Mouse (Mus musculus): ENCODE data around the gene Kitl. TPM values are rescaled to one million over a fixed set of nuclear protein-coding genes. Genes with fewer than 3 reads are reported as not detected.

The Kitl gene
- polyA plus RNA-seq, 1 experiment from 2014 or later: 14.4 TPM

GRCm38 (mm10) chr10:100055082-100055481 is 39.7 kb downstream of the Kitl start:
- no peak for ATAC-seq (ENCODE audit: insufficient number of reproducible peaks, insufficient read depth, low FRiP score, low TSS enrichment, low read depth)
- peaks cover 13% of the 10 kb centered on the region for H3K4me1 ChIP-seq
- no peak overlapping the region for H3K4me3 ChIP-seq
- no peak overlapping the region for H3K27ac ChIP-seq
- H3K4me2 ChIP-seq: no peak overlapping the region
- no peaks in the 10 kb centered on the region for H3K9me3 ChIP-seq
- no peaks in the 10 kb centered on the region for H3K36me3 ChIP-seq
- no peak overlapping the region for H3K9ac ChIP-seq
- no peaks in the 10 kb centered on the region for H3K27me3 ChIP-seq
- 80% methylated on average over 2 of the region's 2 CpGs for WGBS

GRCm38 (mm10) chr10:100057106-100057623 is 41.7 kb downstream of the Kitl start:
- Histone ChIP-seq H3K27me3 (no peaks in the 10 kb centered on the region), H3K9me3 (no peaks in the 10 kb centered on the region), H3K9ac (no peak overlapping the region), H3K27ac (no peak overlapping the region), H3K36me3 (no peaks in the 10 kb centered on the region), H3K4me1 (peaks cover 4% of the 10 kb centered on the region; the same call in 1 of the 2 replicates), H3K4me2 (no peak overlapping the region), H3K4me3 (no peak overlapping the region)
- WGBS: 70% methylated on average over 1 of the region's 1 CpGs
- no peak for ATAC-seq (ENCODE audit: insufficient number of reproducible peaks, insufficient read depth, low FRiP score, low TSS enrichment, low read depth)

DNA sequence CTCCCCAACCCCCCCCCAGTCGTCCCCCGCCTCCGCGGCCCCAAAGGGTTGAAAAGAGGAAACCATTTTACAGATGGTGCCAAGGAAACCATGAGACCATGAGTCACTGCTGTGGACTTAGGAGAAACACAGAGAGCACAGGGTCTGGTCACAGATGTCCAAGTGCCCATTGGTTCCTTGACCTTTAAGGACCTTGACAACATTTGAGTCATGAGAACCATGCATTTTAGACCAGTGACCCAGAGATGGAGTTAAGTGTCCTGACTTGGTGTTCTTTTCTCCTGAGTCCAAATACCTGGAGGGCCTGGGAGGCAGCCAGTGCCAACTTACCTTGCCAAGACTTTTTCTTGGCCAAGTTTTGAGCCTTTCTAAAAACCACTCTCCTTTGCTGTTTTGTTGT is 43.9 kb downstream of the Kitl start:
- H3K36me3 ChIP-seq: no peaks in the 10 kb centered on the region
- no peaks in the 10 kb centered on the region for H3K4me1 ChIP-seq
- H3K4me3 ChIP-seq: no peak overlapping the region
- 94% methylated on average over 4 of the region's 4 CpGs for WGBS
- no peak overlapping the region for H3K9ac ChIP-seq
- H3K27me3 ChIP-seq: no peaks in the 10 kb centered on the region
- no peaks in the 10 kb centered on the region for H3K9me3 ChIP-seq
- no peak for ATAC-seq (ENCODE audit: insufficient number of reproducible peaks, insufficient read depth, low FRiP score, low TSS enrichment, low read depth)
- H3K4me2 ChIP-seq: no peak overlapping the region
- no peak overlapping the region for H3K27ac ChIP-seq

GRCm38 (mm10) chr10:100065529-100066301 is 50.3 kb downstream of the Kitl start:
- H3K4me3 ChIP-seq: no peak overlapping the region
- no peak overlapping the region for H3K9ac ChIP-seq
- no peaks in the 10 kb centered on the region for H3K36me3 ChIP-seq
- WGBS: 56% methylated on average over 12 of the region's 12 CpGs
- no peaks in the 10 kb centered on the region for H3K9me3 ChIP-seq
- no peak overlapping the region for H3K4me2 ChIP-seq
- ATAC-seq (ENCODE audit: insufficient number of reproducible peaks, insufficient read depth, low FRiP score, low TSS enrichment, low read depth): no peak
- no peaks in the 10 kb centered on the region for H3K27me3 ChIP-seq
- H3K27ac ChIP-seq: no peak overlapping the region
- H3K4me1 ChIP-seq: peaks cover 8% of the 10 kb centered on the region; the same call in 1 of the 2 replicates

GRCm38 (mm10) chr10:100066374-100066773 is 50.9 kb downstream of the Kitl start:
- Histone ChIP-seq H3K4me1 (peaks cover 8% of the 10 kb centered on the region; the same call in 1 of the 2 replicates), H3K27ac (no peak overlapping the region), H3K27me3 (no peaks in the 10 kb centered on the region), H3K4me2 (no peak overlapping the region), H3K4me3 (no peak overlapping the region), H3K9ac (no peak overlapping the region), H3K36me3 (no peaks in the 10 kb centered on the region), H3K9me3 (no peaks in the 10 kb centered on the region)
- 58% methylated on average over 7 of the region's 7 CpGs for WGBS
- ATAC-seq (ENCODE audit: insufficient number of reproducible peaks, insufficient read depth, low FRiP score, low TSS enrichment, low read depth): no peak

DNA sequence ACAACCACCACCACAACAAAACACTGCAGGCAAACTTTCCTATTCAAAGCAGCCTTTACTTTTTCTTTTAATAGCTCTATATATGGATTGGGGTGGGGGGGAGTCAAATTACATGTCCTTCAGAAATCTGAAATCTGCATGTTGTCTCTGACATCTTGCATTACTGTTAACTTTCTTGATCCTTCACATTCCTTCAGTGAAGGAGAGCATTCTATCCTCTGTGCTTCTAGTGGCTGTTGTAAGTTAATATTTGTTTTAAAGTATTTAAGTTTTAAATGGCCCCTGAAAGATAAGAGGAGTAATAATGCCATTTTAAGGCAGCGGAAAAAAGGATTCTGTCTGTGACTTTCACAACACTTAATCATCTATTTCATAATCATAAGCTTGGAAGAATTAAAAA is 57.2 kb downstream of the Kitl start:
- 72% methylated on average over 1 of the region's 1 CpGs for WGBS
- ATAC-seq (ENCODE audit: insufficient number of reproducible peaks, insufficient read depth, low FRiP score, low TSS enrichment, low read depth): no peak
- Histone ChIP-seq H3K9me3 (no peaks in the 10 kb centered on the region), H3K36me3 (no peaks in the 10 kb centered on the region), H3K4me3 (no peak overlapping the region), H3K4me1 (no peaks in the 10 kb centered on the region), H3K4me2 (no peak overlapping the region), H3K9ac (no peak overlapping the region), H3K27me3 (no peaks in the 10 kb centered on the region), H3K27ac (no peak overlapping the region)

GRCm38 (mm10) chr10:100073092-100073491 is 57.7 kb downstream of the Kitl start:
- H3K4me1 ChIP-seq: no peaks in the 10 kb centered on the region
- H3K9ac ChIP-seq: no peak overlapping the region
- H3K36me3 ChIP-seq: no peaks in the 10 kb centered on the region
- H3K4me3 ChIP-seq: no peak overlapping the region
- no peak overlapping the region for H3K27ac ChIP-seq
- H3K9me3 ChIP-seq: no peaks in the 10 kb centered on the region
- ATAC-seq (ENCODE audit: insufficient number of reproducible peaks, insufficient read depth, low FRiP score, low TSS enrichment, low read depth): no peak
- H3K4me2 ChIP-seq: no peak overlapping the region
- no peaks in the 10 kb centered on the region for H3K27me3 ChIP-seq

GRCm38 (mm10) chr10:100101115-100101514 is 85.7 kb downstream of the Kitl start:
- Histone ChIP-seq H3K9ac (no peak overlapping the region), H3K4me3 (no peak overlapping the region), H3K4me2 (no peak overlapping the region), H3K9me3 (no peaks in the 10 kb centered on the region), H3K36me3 (no peaks in the 10 kb centered on the region), H3K27ac (no peak overlapping the region), H3K4me1 (no peaks in the 10 kb centered on the region), H3K27me3 (no peaks in the 10 kb centered on the region)
- no peak for ATAC-seq (ENCODE audit: insufficient number of reproducible peaks, insufficient read depth, low FRiP score, low TSS enrichment, low read depth)
- WGBS: 67% methylated on average over 3 of the region's 3 CpGs

DNA sequence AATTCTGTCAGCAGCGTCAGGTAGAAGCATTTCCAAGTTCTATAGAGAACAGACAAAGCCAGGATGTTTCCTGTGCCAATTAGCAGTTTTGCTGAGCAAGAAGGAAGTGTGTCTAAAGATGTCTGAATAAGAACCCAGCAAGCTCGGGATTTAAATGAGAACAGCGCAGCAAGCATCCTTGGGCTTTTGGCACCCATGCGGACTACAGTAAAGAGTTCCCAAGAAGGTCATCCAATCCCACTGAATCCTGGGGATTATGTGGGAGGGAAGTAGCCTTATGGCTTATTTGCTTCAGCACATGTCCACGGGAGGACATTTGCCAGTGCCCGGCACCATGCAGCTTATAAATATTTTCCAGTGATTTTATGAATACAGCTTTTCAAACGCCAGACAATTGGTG is 95.8 kb downstream of the Kitl start:
- Histone ChIP-seq H3K9ac (no peak overlapping the region), H3K4me2 (no peak overlapping the region), H3K36me3 (no peaks in the 10 kb centered on the region), H3K27ac (no peak overlapping the region), H3K4me3 (no peak overlapping the region), H3K27me3 (no peaks in the 10 kb centered on the region), H3K4me1 (no peaks in the 10 kb centered on the region), H3K9me3 (no peaks in the 10 kb centered on the region)
- no peak for ATAC-seq (ENCODE audit: insufficient number of reproducible peaks, insufficient read depth, low FRiP score, low TSS enrichment, low read depth)
- WGBS: 37% methylated on average over 7 of the region's 7 CpGs

GRCm38 (mm10) chr10:100115570-100115969 is 100.1 kb downstream of the Kitl start:
- Histone ChIP-seq H3K9ac (no peak overlapping the region), H3K27me3 (no peaks in the 10 kb centered on the region), H3K4me2 (no peak overlapping the region), H3K36me3 (no peaks in the 10 kb centered on the region), H3K9me3 (no peaks in the 10 kb centered on the region), H3K4me3 (no peak overlapping the region), H3K4me1 (no peaks in the 10 kb centered on the region), H3K27ac (no peak overlapping the region)
- no peak for ATAC-seq (ENCODE audit: insufficient number of reproducible peaks, insufficient read depth, low FRiP score, low TSS enrichment, low read depth)
- 91% methylated on average over 2 of the region's 2 CpGs for WGBS

GRCm38 (mm10) chr10:100124452-100124851 is 109.0 kb downstream of the Kitl start:
- H3K4me1 ChIP-seq: peaks cover 2% of the 10 kb centered on the region; the same call in 1 of the 2 replicates
- no peak for ATAC-seq (ENCODE audit: insufficient number of reproducible peaks, insufficient read depth, low FRiP score, low TSS enrichment, low read depth)
- no peak overlapping the region for H3K4me2 ChIP-seq
- no peak overlapping the region for H3K4me3 ChIP-seq
- H3K36me3 ChIP-seq: no peaks in the 10 kb centered on the region
- H3K27me3 ChIP-seq: no peaks in the 10 kb centered on the region
- H3K27ac ChIP-seq: no peak overlapping the region
- no peak overlapping the region for H3K9ac ChIP-seq
- 73% methylated on average over 5 of the region's 5 CpGs for WGBS
- no peaks in the 10 kb centered on the region for H3K9me3 ChIP-seq

Data from embryonic facial prominence, embryonic 13.5 days (tissue).